In genomic region chr17:67508353-67508752, GRCm38 (mm10) we compare ENCODE assay signal across 22 mouse cellular contexts.
"Had no signal": no experiment of that assay in that cellular context is flagged by ENCODE, and none has a peak within 500 bp of the region (broad histone marks: within the 10 kb centered on the region; RNA-seq: fewer than 3 reads in every experiment).

No protein-coding gene starts in this region.

- H3K9me3 ChIP-seq: limb, embryonic 12.5 days; limb, embryonic 15.5 days; midbrain, embryonic 12.5 days; stomach, embryonic 15.5 days had no signal

- ATAC-seq: inflammation-experienced regulatory T-cells, adult 6 months; intestine, embryonic 16.5 days; liver, postnatal 0 days; midbrain, embryonic 16.5 days had no signal

- DNase-seq: kidney, adult 18-20 months; kidney, adult 9 months; kidney, postnatal 14 days; kidney, postnatal 4 days; left cerebral cortex, postnatal 4 days; liver, postnatal 0 days; lung, embryonic 14.5 days; lung, postnatal 36 days; right cerebral cortex, postnatal 25 days; spleen, adult 18-20 months; thymus, adult 18-20 months; thymus, postnatal 4 days had no signal

- H3K27me3 ChIP-seq: limb, embryonic 12.5 days; limb, embryonic 15.5 days; megakaryocyte, embryonic 14.5 days; midbrain, embryonic 12.5 days; stomach, embryonic 15.5 days had no signal

- H3K9ac ChIP-seq: limb, embryonic 12.5 days; limb, embryonic 15.5 days; liver, embryonic 14.5 days; liver, postnatal 0 days; lung, embryonic 14.5 days; midbrain, embryonic 12.5 days; stomach, embryonic 15.5 days had no signal

- H3K4me3 ChIP-seq: limb, embryonic 12.5 days; limb, embryonic 15.5 days; megakaryocyte, embryonic 14.5 days; midbrain, embryonic 12.5 days; stomach, embryonic 15.5 days had no signal

- H3K36me3 ChIP-seq: limb, embryonic 12.5 days; limb, embryonic 15.5 days; midbrain, embryonic 12.5 days; stomach, embryonic 15.5 days had no signal

- H3K4me2 ChIP-seq: limb, embryonic 12.5 days; limb, embryonic 15.5 days; liver, embryonic 11.5 days; lung, embryonic 14.5 days; midbrain, embryonic 12.5 days; stomach, embryonic 15.5 days had no signal

- H3K27ac ChIP-seq: limb, embryonic 12.5 days; limb, embryonic 15.5 days; liver, embryonic 14.5 days; midbrain, embryonic 12.5 days; stomach, embryonic 15.5 days had no signal

- H3K4me1 ChIP-seq: midbrain, embryonic 12.5 days had no signal
